In the genomic region with DNA sequence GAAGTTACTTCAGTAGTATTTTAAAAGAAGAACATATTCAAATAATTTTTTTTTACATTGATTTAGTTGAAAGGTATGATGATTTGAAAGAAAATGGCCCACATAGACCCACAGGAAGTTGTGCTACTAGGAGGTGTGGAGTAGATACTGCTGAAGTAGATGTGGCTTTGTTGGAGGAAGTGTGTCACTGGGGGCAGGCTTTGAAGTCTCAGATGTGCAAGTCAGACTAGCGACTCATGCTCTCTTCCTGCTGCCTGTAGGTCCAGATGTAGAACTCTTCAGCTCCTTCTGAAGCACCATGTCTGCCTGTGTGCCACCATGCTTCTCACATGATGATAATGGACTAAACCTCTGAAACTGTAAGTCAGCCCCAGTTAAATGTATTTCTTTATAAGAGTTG, we compare ENCODE assay signal across 22 mouse cellular contexts.
DNase-seq lines count a peak whose midpoint lies in the region; ATAC-seq and TF ChIP-seq lines count a peak whose summit lies in the region.
"Had no signal": no experiment of that assay in that cellular context is flagged by ENCODE, and none has a peak within 500 bp of the region (broad histone marks: within the 10 kb centered on the region; RNA-seq: fewer than 3 reads in every experiment).

No protein-coding gene starts in this region.

- peaks cover 0 to 3% of the 10 kb centered on the region in 2 experiments; a peak in 1 of 4 replicates for H3K4me1 ChIP-seq in ES-E14 (ENCODE audit: control insufficient read depth in 2 of 2, insufficient read depth in 2 of 2, low read length in 2 of 2, poor library complexity in 1 of 2)
- H3K4me1 ChIP-seq in intestine, postnatal 0 days (replicated peaks; ENCODE audit: control insufficient read depth, insufficient read depth, low read length), result no peaks in the 10 kb centered on the region
- H3K4me1 ChIP-seq in forebrain, embryonic 10.5 days, result no peaks in the 10 kb centered on the region
- H3K4me1 ChIP-seq: embryonic facial prominence, embryonic 13.5 days; embryonic facial prominence, embryonic 15.5 days; forebrain, embryonic 12.5 days had no signal

- H3K27ac ChIP-seq in ES-E14 (ENCODE audit: insufficient read depth, low read depth, low read length, poor library complexity, severe bottlenecking), result 0 out of 2 replicates have a peak overlapping the region, but pooled peaks have one; percentile 19
- no peak overlapping the region for H3K27ac ChIP-seq in intestine, postnatal 0 days (ENCODE audit: low read depth, low read length)
- no peak overlapping the region for H3K27ac ChIP-seq in forebrain, embryonic 10.5 days
- H3K27ac ChIP-seq: embryonic facial prominence, embryonic 13.5 days; embryonic facial prominence, embryonic 15.5 days; forebrain, embryonic 12.5 days had no signal

- no peak overlapping the region for H3K4me3 ChIP-seq in ES-E14 (ENCODE audit: insufficient read depth in 1 of 2, low read depth in 1 of 2, low read length in 2 of 2, poor library complexity in 1 of 2, severe bottlenecking in 1 of 2)
- no peak overlapping the region for H3K4me3 ChIP-seq in intestine, postnatal 0 days (ENCODE audit: low read depth, low read length)
- H3K4me3 ChIP-seq in forebrain, embryonic 10.5 days, result no peak overlapping the region
- H3K4me3 ChIP-seq: embryonic facial prominence, embryonic 13.5 days; embryonic facial prominence, embryonic 15.5 days; forebrain, embryonic 12.5 days had no signal

- DNase-seq in 3134 (ENCODE audit: extremely low read depth, insufficient read length, low spot score) (peak; percentile 4), 3T3-L1 (ENCODE audit: low read depth, low spot score) (peak; percentile 52), ES-E14 (ENCODE audit: low read depth, low spot score) (no peak)
- DNase-seq in forebrain, embryonic 10.5 days (ENCODE audit: extremely low spot score, low spot score), result no peak
- DNase-seq: adrenal gland, adult 8-10 months; adrenal gland, postnatal 14 days; adrenal gland, postnatal 36 days; B cell, adult 2 months; cerebellum, adult 11-12 months; cerebellum, adult 2 months; cerebellum, adult 9-10 months; cerebellum, postnatal 10 days; cerebellum, postnatal 25 days had no signal

- no peak for TF ChIP-seq CTCF in intestine, postnatal 0 days (IDR thresholded peaks at IDR 0.05; ENCODE audit: low read depth)

- no peaks in the 10 kb centered on the region for H3K9me3 ChIP-seq in ES-E14 (ENCODE audit: control insufficient read depth, insufficient read depth, low read depth, low read length)
- H3K9me3 ChIP-seq in intestine, postnatal 0 days (ENCODE audit: control insufficient read depth), result no peaks in the 10 kb centered on the region
- H3K9me3 ChIP-seq in forebrain, embryonic 10.5 days, result no peaks in the 10 kb centered on the region
- H3K9me3 ChIP-seq: embryonic facial prominence, embryonic 13.5 days; embryonic facial prominence, embryonic 15.5 days; forebrain, embryonic 12.5 days had no signal

- WGBS in intestine, postnatal 0 days, result 90% methylated on average over 1 of the region's 1 CpGs
- 86% methylated on average over 1 of the region's 1 CpGs for WGBS in forebrain, embryonic 10.5 days

- no peak for ATAC-seq in intestine, postnatal 0 days
- no peak for ATAC-seq in erythroblast, adult 5-6 weeks (replicated peaks; ENCODE audit: low FRiP score, poor library complexity, severe bottlenecking)
- ATAC-seq: activated CD4-positive, CD25-positive, alpha-beta regulatory T cell, adult 4 months; CD4-positive, CD25-positive, alpha-beta regulatory T cell, adult 4 months; Patski had no signal

- no peak overlapping the region for H3K9ac ChIP-seq in ES-E14 (ENCODE audit: insufficient read depth, low read depth, low read length, poor library complexity, severe bottlenecking)
- H3K9ac ChIP-seq in intestine, postnatal 0 days (ENCODE audit: low read depth, low read length), result no peak overlapping the region
- H3K9ac ChIP-seq: embryonic facial prominence, embryonic 13.5 days; embryonic facial prominence, embryonic 15.5 days; forebrain, embryonic 12.5 days had no signal

- in situ Hi-C loops in ES-E14 (cut with MboI; ENCODE audit: low sequenced_read_pairs in 2 of 2, unreplicated experiment in 2 of 2), result no loop called here

- H3K4me2 ChIP-seq in intestine, postnatal 0 days (replicated peaks; ENCODE audit: low read depth), result no peak overlapping the region
- H3K4me2 ChIP-seq: embryonic facial prominence, embryonic 13.5 days; embryonic facial prominence, embryonic 15.5 days; forebrain, embryonic 12.5 days had no signal

- no peaks in the 10 kb centered on the region for H3K36me3 ChIP-seq in ES-E14 (ENCODE audit: control insufficient read depth, insufficient read depth, low read length, poor library complexity, severe bottlenecking)
- no peaks in the 10 kb centered on the region for H3K36me3 ChIP-seq in intestine, postnatal 0 days (ENCODE audit: control insufficient read depth, insufficient read depth)
- H3K36me3 ChIP-seq in forebrain, embryonic 10.5 days (replicated peaks), result no peaks in the 10 kb centered on the region
- H3K36me3 ChIP-seq: embryonic facial prominence, embryonic 13.5 days; embryonic facial prominence, embryonic 15.5 days; forebrain, embryonic 12.5 days had no signal

- H3K27me3 ChIP-seq in intestine, postnatal 0 days (replicated peaks; ENCODE audit: control insufficient read depth, insufficient read depth, low read length), result no peaks in the 10 kb centered on the region
- H3K27me3 ChIP-seq in forebrain, embryonic 10.5 days (ENCODE audit: poor library complexity, severe bottlenecking), result no peaks in the 10 kb centered on the region
- H3K27me3 ChIP-seq: CH12.LX; embryonic facial prominence, embryonic 13.5 days; embryonic facial prominence, embryonic 15.5 days; forebrain, embryonic 12.5 days; Patski had no signal

TF ChIP-seq in ES-E14, 5 proteins besides CTCF, POLR2A, EP300 and RAD21:
- no peak for TF ChIP-seq ZC3H11A (IDR thresholded peaks at IDR 0.05; ENCODE audit: borderline replicate concordance, low read depth, low read length)
- no peak for TF ChIP-seq ZNF384 (IDR thresholded peaks at IDR 0.05; ENCODE audit: low read depth, low read length)
- no peak for TF ChIP-seq HCFC1 (IDR thresholded peaks at IDR 0.05; ENCODE audit: borderline replicate concordance, insufficient read depth, low read length)
- no peak for TF ChIP-seq MAFK (IDR thresholded peaks at IDR 0.05; ENCODE audit: insufficient read depth, low read depth, low read length)
- no peak for TF ChIP-seq CHD2 (IDR thresholded peaks at IDR 0.05; ENCODE audit: low read depth, low read length)

Comparison
In these comparisons a context has a peak if more than half of its experiments do, and no peak if none do; other contexts are left out.
1. DNase-seq: peak in 3134 (single experiment) and 3T3-L1 (single experiment); none in ES-E14 (single experiment) and forebrain, embryonic 10.5 days (single experiment).